Mouse (Mus musculus): ENCODE results near the gene Nectin2.

GRCm38 (mm10) chr7:19743791-19744190 lies 6.5 kb downstream of the Nectin2 start:
- no peak for TF ChIP-seq CTCF (conservative IDR thresholded peaks at IDR 0.05; ENCODE audit: low read length)
- TF ChIP-seq POU5F1 (IDR thresholded peaks at IDR 0.05; ENCODE audit: borderline replicate concordance, low read length), result no peak

Measured in E14TG2a.4 (cell line).